Mouse (Mus musculus): ENCODE measurements around the gene Apobec2.

Gene Apobec2

GRCm38 (mm10) chr17:48409380-48410298 is 23.1 kb downstream of the Apobec2 start, which contains the start of the genes Nfya and Oard1:
Gene Nfya (minus strand): TSS chr17:48409906.
Gene Oard1 (plus strand): TSS chr17:48410014.
- DNase-seq (ENCODE audit: low read depth), result peak; percentile 100

GRCm38 (mm10) chr17:48408526-48409291 is 24.0 kb downstream of the Apobec2 start:
- peak; percentile 85 for DNase-seq (ENCODE audit: low read depth)

- peak; percentile 51 for DNase-seq (ENCODE audit: low read depth)
Observed at GRCm38 (mm10) chr17:48407910-48408525, 24.7 kb downstream of the Apobec2 start.

GRCm38 (mm10) chr17:48407154-48407553 is 25.6 kb downstream of the Apobec2 start:
- no peak for DNase-seq (ENCODE audit: low read depth)

GRCm38 (mm10) chr17:48404706-48405105 is 28.0 kb downstream of the Apobec2 start:
- DNase-seq (ENCODE audit: low read depth), result no peak

- no peak for DNase-seq (ENCODE audit: low read depth)
Observed at GRCm38 (mm10) chr17:48403848-48404247, 28.9 kb downstream of the Apobec2 start.

GRCm38 (mm10) chr17:48402751-48403150 is 30.0 kb downstream of the Apobec2 start:
- DNase-seq (ENCODE audit: low read depth), result no peak

- no peak for DNase-seq (ENCODE audit: low read depth)
Observed at GRCm38 (mm10) chr17:48401710-48402109, 31.0 kb downstream of the Apobec2 start.

GRCm38 (mm10) chr17:48392616-48393015 is 40.1 kb downstream of the Apobec2 start:
- no peak for DNase-seq (ENCODE audit: low read depth)

GRCm38 (mm10) chr17:48391446-48391845 is 41.3 kb downstream of the Apobec2 start:
- DNase-seq (ENCODE audit: low read depth), result no peak

- DNase-seq (ENCODE audit: low read depth), result no peak
Observed at GRCm38 (mm10) chr17:48389442-48389841, 43.3 kb downstream of the Apobec2 start.

- DNase-seq (ENCODE audit: low read depth), result no peak
Observed at GRCm38 (mm10) chr17:48388666-48389065, 44.1 kb downstream of the Apobec2 start.

- peak; percentile 34 for DNase-seq (ENCODE audit: low read depth)
Observed at GRCm38 (mm10) chr17:48385786-48386461, 46.8 kb downstream of the Apobec2 start.

GRCm38 (mm10) chr17:48379050-48379449 is 53.7 kb downstream of the Apobec2 start:
- DNase-seq (ENCODE audit: low read depth), result no peak

GRCm38 (mm10) chr17:48376102-48376501 is 56.6 kb downstream of the Apobec2 start:
- no peak for DNase-seq (ENCODE audit: low read depth)

- no peak for DNase-seq (ENCODE audit: low read depth)
Observed at GRCm38 (mm10) chr17:48372987-48373386, 59.7 kb downstream of the Apobec2 start.

- DNase-seq (ENCODE audit: low read depth), result no peak
Observed at GRCm38 (mm10) chr17:48371621-48372020, 61.1 kb downstream of the Apobec2 start.
